Mouse (Mus musculus): ENCODE data around the gene Pnkd.
A peak's percentile ranks its signal among the peaks of the same experiment; 100 is the strongest.

DNA sequence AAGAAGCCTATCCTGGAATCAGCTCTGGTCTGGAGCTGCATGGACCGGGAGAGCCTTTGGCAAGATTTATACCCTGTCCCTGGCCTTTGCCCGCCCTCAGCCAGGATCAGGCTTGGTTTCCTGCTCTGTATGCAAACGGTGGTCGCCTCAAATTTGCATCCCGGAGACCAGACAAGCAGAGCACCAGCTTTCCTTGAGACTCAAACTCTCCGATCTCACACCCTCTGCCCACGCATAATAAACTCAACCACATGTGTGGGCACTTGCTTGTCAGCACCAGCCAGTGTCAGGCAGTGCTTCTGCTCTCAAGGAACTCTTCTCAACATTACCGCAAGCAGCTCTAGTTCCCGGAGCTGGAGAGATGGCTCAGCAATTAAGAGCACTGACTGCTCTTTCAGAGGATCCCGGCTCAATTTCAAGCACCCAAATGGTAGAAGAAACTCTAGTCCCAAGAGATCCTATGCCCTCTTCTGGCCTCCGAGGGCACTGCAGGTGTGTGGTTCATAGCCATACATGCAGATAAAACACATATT, 113.3 kb downstream of the Pnkd start:
- TF ChIP-seq HCFC1 (IDR thresholded peaks at IDR 0.05; ENCODE audit: low read depth, low read length) (no peak), CTCF (conservative IDR thresholded peaks at IDR 0.05 in 1 of 2, IDR thresholded peaks at IDR 0.05 in 1 of 2; ENCODE audit: low read depth in 2 of 2, low read length in 2 of 2) (peak; percentile 29 to 50), POLR2AphosphoS2 (IDR thresholded peaks at IDR 0.05; ENCODE audit: low read depth, low read length) (no peak)
